16 mouse cellular contexts compared by ENCODE assay signal in genomic region chr6:146585134-146585533, GRCm38 (mm10).
"Had no signal": no experiment of that assay in that cellular context is flagged by ENCODE, and none has a peak within 500 bp of the region (broad histone marks: within the 10 kb centered on the region; RNA-seq: fewer than 3 reads in every experiment).

No protein-coding gene starts in this region.

- DNase-seq: kidney, adult 18-20 months; kidney, adult 9 months; kidney, postnatal 25 days; liver, embryonic 13.5 days; lung, adult 2 months; lung, postnatal 14 days; lung, postnatal 4 days; retina, postnatal 1 day; right cerebral cortex, postnatal 25 days; spleen, adult 18-20 months; thymus, postnatal 25 days had no signal

- ATAC-seq: midbrain, embryonic 16.5 days had no signal

- H3K4me3 ChIP-seq: liver, embryonic 13.5 days; midbrain, embryonic 12.5 days; myocyte; neural tube, embryonic 13.5 days; stomach, embryonic 15.5 days had no signal

- H3K4me2 ChIP-seq: liver, embryonic 13.5 days; midbrain, embryonic 12.5 days; neural tube, embryonic 13.5 days; stomach, embryonic 15.5 days had no signal

- H3K9ac ChIP-seq: liver, embryonic 13.5 days; midbrain, embryonic 12.5 days; neural tube, embryonic 13.5 days; stomach, embryonic 15.5 days had no signal

- H3K27me3 ChIP-seq: liver, embryonic 13.5 days; midbrain, embryonic 12.5 days; neural tube, embryonic 13.5 days; stomach, embryonic 15.5 days had no signal

- H3K4me1 ChIP-seq: midbrain, embryonic 12.5 days; stomach, embryonic 15.5 days had no signal

- H3K27ac ChIP-seq: liver, embryonic 13.5 days; midbrain, embryonic 12.5 days; neural tube, embryonic 13.5 days; stomach, embryonic 15.5 days had no signal

- H3K9me3 ChIP-seq: liver, embryonic 13.5 days; midbrain, embryonic 12.5 days; neural tube, embryonic 13.5 days; stomach, embryonic 15.5 days had no signal
